Mouse (Mus musculus): ENCODE measurements around the gene Gse1. TPM values are rescaled to one million over a fixed set of nuclear protein-coding genes. Genes with fewer than 3 reads are reported as not detected.

Gene Gse1
- polyA plus RNA-seq, 1 experiment from 2014 or later = 10.8 TPM

DNA sequence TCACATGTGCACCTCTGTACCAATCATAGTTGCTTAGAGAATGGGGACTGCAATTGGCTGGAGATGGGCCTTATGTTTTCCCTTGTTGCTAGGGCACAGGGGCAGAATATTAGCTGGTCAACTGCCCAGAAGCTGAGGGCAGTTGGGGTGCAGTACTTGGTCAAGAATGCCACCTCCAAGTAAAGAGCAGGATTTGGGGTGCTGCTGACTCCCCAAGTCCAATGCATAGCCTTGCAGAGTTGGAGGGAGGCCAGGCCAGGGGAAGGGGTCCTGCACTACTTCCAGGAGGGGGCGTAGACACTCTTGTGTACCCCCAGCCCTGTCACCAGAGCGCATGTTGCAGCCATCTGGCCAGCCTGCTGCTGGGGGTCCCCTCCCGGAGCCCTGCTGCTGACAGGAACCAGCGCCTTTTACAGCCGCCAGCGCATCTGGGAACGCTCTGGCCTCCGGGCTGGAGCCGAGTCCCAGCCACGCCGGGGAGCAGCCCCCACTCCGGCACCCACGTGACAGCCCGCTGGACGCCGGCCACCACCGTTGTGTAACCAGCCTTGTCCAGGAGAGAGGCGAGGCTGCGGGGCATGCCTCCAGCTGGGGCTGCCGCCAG is 37.3 kb upstream of the Gse1 start:
- Histone ChIP-seq H3K4me1 (peaks cover 34% of the 10 kb centered on the region), H3K9me3 (no peaks in the 10 kb centered on the region), H3K27ac (peak overlapping the region; percentile 85), H3K36me3 (no peaks in the 10 kb centered on the region), H3K4me2 (peak overlapping the region; percentile 43), H3K9ac (no peak overlapping the region), H3K27me3 (replicated peaks) (no peaks in the 10 kb centered on the region), H3K4me3 (replicated peaks) (no peak overlapping the region)
- 24% methylated on average over 20 of the region's 20 CpGs for WGBS
- peak; percentile 78 for ATAC-seq (ENCODE audit: insufficient read depth, low FRiP score, low read depth)

DNA sequence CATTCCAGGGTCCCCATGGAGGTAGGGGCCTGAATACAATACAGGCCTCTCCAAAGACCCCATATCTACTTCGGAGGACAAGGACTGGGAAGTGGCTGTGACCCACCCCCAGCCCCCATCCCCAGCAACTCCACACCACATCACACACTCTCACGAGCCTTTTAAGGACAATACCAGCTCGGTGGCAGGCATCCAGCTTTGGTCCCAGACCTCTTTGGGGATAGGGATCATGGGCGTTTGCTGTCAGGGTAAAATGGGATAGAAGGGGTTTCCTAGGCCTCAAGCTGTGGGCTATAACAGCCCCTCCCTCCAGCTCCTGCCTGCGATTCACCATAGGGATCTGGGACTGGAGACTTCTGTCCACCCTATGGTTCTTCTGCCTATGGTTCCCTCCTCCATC is 36.6 kb upstream of the Gse1 start:
- no peak overlapping the region for H3K4me3 ChIP-seq (replicated peaks)
- ATAC-seq (ENCODE audit: insufficient read depth, low FRiP score, low read depth) = 0 out of 2 replicates have a peak, but pooled peaks have one; percentile 19
- H3K4me2 ChIP-seq = no peak overlapping the region
- H3K27me3 ChIP-seq (replicated peaks) = no peaks in the 10 kb centered on the region
- H3K27ac ChIP-seq = peak overlapping the region; percentile 85
- H3K9ac ChIP-seq = no peak overlapping the region
- 62% methylated on average over 5 of the region's 5 CpGs for WGBS
- peaks cover 27% of the 10 kb centered on the region for H3K4me1 ChIP-seq
- no peaks in the 10 kb centered on the region for H3K9me3 ChIP-seq
- H3K36me3 ChIP-seq = no peaks in the 10 kb centered on the region

DNA sequence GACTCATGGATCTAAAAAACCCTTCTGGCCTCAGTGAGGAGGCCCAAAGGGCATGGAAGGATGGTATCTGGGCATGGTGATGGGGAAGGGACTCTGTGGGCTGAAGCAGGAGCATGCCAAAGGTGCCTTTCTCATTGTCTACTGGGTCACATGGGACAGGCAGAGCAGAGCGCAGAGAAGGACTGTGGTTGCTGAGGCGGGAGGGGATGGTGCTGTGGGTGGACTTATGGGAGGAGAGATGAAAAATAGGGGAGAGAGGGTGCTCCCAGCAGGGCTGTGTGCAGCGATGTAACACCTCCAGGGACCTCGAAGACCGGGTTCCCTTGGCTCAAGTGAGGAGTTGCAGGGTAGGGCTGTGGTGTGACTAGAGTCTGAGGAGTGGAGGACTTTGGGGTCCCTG is 36.1 kb upstream of the Gse1 start:
- no peak for ATAC-seq (ENCODE audit: insufficient read depth, low FRiP score, low read depth)
- Histone ChIP-seq H3K36me3 (no peaks in the 10 kb centered on the region), H3K9me3 (no peaks in the 10 kb centered on the region), H3K27ac (peak overlapping the region; percentile 85), H3K4me1 (peaks cover 22% of the 10 kb centered on the region), H3K27me3 (replicated peaks) (no peaks in the 10 kb centered on the region), H3K9ac (no peak overlapping the region), H3K4me3 (replicated peaks) (no peak overlapping the region), H3K4me2 (no peak overlapping the region)
- WGBS = 93% methylated on average over 5 of the region's 5 CpGs

DNA sequence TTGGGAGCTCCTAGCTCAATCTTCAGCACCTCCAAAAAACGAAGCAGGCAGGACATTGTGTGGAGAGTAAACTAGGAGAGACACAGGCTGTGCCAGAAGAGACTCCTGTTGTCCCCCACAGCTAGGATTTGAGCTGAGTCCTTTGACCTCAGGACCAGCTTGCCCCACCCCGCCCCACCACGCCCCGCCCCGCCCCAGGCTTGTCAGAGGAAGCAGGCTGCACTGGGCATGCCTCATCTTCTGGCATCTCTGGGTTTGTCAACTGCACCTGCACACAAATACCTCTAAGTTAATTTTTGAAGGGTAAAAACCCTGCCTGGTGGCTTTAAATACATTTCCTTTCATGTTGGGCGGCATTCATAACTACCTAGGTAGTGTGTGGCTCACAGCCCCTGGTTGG is 26.9 kb upstream of the Gse1 start:
- Histone ChIP-seq H3K9ac (no peak overlapping the region), H3K4me2 (no peak overlapping the region), H3K9me3 (no peaks in the 10 kb centered on the region), H3K36me3 (no peaks in the 10 kb centered on the region), H3K4me1 (peaks cover 18% of the 10 kb centered on the region; the same call in 1 of the 2 replicates), H3K27ac (no peak overlapping the region), H3K27me3 (replicated peaks) (no peaks in the 10 kb centered on the region), H3K4me3 (replicated peaks) (no peak overlapping the region)
- no peak for ATAC-seq (ENCODE audit: insufficient read depth, low FRiP score, low read depth)
- WGBS = 77% methylated on average over 6 of the region's 6 CpGs

DNA sequence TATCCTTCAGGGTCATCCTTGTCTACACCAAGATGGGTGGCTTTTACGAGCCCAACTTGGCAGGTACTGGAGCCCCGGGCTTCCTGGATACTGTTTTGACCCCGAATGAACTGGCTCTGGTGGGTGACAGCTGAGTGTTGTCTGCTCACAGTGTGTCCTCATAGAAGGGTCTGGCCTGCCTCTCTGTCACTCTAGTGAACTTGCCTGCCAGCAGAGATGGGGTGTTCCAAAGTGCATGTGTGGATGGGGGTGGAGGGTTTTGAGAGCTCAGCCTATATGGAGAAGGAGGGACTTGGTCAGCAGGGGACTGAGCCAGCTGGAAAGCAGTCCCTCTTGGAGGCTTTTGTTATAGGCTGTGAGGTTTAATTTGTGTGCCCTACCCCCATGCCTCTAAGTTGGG is 25.7 kb upstream of the Gse1 start:
- Histone ChIP-seq H3K4me1 (peaks cover 18% of the 10 kb centered on the region; the same call in 1 of the 2 replicates), H3K9me3 (no peaks in the 10 kb centered on the region), H3K27ac (no peak overlapping the region), H3K9ac (no peak overlapping the region), H3K4me2 (no peak overlapping the region), H3K4me3 (replicated peaks) (no peak overlapping the region), H3K27me3 (replicated peaks) (no peaks in the 10 kb centered on the region), H3K36me3 (no peaks in the 10 kb centered on the region)
- ATAC-seq (ENCODE audit: insufficient read depth, low FRiP score, low read depth) = no peak
- WGBS = 28% methylated on average over 3 of the region's 3 CpGs

DNA sequence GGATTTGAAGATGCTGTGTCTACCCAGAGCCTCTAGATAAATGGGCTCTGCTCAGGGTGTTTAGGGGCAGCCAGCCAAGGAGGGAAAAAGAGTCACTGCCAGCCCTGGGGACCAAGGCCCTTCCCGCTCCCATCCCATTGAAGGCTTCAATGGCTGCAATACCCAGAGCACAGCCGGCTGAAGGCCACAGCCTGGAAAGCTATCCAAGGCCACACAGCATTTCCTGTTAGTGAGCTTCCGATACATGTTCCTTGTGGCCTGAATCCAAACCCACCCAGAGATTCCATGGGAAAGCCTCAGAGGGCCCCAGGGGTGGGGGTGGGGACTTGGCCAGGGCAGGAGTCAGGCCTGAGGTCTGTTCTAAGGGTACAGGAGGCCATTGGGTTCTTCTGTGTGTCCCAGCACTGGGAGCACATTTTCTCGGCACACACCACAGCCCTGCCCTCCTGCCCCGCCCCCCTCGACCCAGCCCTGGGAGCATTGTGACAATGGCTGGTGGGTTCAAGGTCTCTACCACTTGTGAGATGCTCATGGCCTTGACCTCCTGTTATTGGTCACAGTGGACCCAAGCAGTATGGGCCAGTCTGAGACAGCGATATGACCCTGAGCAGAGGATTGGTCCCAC is 23.4 kb upstream of the Gse1 start:
- Histone ChIP-seq H3K36me3 (no peaks in the 10 kb centered on the region), H3K27ac (peak overlapping the region; percentile 63), H3K27me3 (replicated peaks) (no peaks in the 10 kb centered on the region), H3K4me2 (no peak overlapping the region), H3K4me3 (replicated peaks) (no peak overlapping the region), H3K9me3 (no peaks in the 10 kb centered on the region), H3K9ac (no peak overlapping the region), H3K4me1 (peaks cover 19% of the 10 kb centered on the region; the same call in 1 of the 2 replicates)
- 53% methylated on average over 7 of the region's 7 CpGs for WGBS
- ATAC-seq (ENCODE audit: insufficient read depth, low FRiP score, low read depth) = no peak; the same call in 1 of the 2 replicates

DNA sequence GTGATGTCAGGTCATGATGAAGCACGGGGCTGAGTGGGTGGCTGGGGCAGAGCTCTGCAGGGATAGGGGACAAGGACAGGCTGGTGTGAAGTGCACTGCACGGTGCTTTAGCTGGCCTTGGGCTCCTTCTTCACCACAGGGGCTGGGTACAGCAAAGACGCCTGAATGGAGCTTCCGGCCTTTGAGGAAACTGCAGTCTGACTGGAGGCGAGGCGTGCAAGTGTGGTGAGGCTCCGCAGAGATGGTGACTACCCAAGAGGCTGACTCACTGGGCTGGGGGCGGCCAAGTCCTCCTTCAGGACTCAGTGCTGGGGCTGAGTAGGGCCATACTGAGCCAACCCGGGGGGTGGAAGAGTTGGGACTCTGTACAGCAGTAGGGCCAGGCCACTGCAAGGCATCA is 22.3 kb upstream of the Gse1 start:
- Histone ChIP-seq H3K4me2 (no peak overlapping the region), H3K27me3 (replicated peaks) (no peaks in the 10 kb centered on the region), H3K4me1 (peaks cover 30% of the 10 kb centered on the region), H3K27ac (0 out of 2 replicates have a peak overlapping the region, but pooled peaks have one; percentile 9), H3K9me3 (no peaks in the 10 kb centered on the region), H3K9ac (no peak overlapping the region), H3K36me3 (no peaks in the 10 kb centered on the region), H3K4me3 (replicated peaks) (no peak overlapping the region)
- ATAC-seq (ENCODE audit: insufficient read depth, low FRiP score, low read depth) = peak; percentile 24; the same call in 1 of the 2 replicates
- WGBS = 87% methylated on average over 9 of the region's 9 CpGs

DNA sequence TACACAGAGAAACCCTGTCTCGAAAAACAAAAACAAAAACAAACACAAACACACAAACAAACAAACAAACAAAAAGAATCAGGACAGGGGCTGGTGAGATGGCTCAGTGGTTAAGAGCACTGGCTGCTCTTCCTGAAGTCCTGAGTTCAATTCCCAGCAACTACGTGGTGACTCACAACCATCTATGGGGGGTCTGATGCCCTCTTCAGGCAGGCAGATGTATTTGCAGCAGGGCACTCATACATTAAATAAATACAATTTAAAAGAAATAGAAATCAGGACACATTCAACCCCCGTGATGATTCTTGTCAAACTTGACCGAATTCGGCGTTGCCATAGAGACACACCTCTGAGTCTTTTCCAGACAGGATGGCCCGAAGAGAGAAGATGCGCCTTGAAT is 20.9 kb upstream of the Gse1 start:
- no peaks in the 10 kb centered on the region for H3K9me3 ChIP-seq
- H3K9ac ChIP-seq = no peak overlapping the region
- H3K4me3 ChIP-seq (replicated peaks) = no peak overlapping the region
- no peaks in the 10 kb centered on the region for H3K36me3 ChIP-seq
- H3K27me3 ChIP-seq (replicated peaks) = no peaks in the 10 kb centered on the region
- 86% methylated on average over 8 of the region's 8 CpGs for WGBS
- H3K27ac ChIP-seq = no peak overlapping the region
- H3K4me2 ChIP-seq = no peak overlapping the region
- peaks cover 37% of the 10 kb centered on the region for H3K4me1 ChIP-seq
- no peak for ATAC-seq (ENCODE audit: insufficient read depth, low FRiP score, low read depth)

DNA sequence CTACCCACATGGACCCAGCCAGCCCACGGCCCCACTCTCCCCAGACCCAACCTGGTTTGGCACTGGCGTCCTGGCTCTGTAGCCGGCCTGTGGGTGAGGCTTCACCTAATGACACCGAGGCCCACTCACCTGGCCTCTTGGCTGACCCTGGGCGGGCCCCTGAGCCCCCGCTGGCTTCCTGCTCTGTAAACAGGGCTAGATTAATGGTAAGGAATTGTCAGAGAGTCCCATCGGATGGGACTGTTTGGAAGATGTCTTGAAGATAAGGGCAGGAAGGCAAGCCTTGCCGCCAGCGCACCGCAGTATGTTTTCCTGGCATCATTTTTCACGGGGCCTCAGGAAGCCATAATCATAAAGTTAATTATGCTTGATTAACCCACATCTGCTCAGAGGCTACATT is 20.1 kb upstream of the Gse1 start:
- peaks cover 34% of the 10 kb centered on the region for H3K4me1 ChIP-seq
- no peak for ATAC-seq (ENCODE audit: insufficient read depth, low FRiP score, low read depth)
- WGBS = 33% methylated on average over 11 of the region's 11 CpGs
- no peak overlapping the region for H3K4me2 ChIP-seq
- H3K9me3 ChIP-seq = no peaks in the 10 kb centered on the region
- no peaks in the 10 kb centered on the region for H3K27me3 ChIP-seq (replicated peaks)
- no peaks in the 10 kb centered on the region for H3K36me3 ChIP-seq
- H3K9ac ChIP-seq = no peak overlapping the region
- H3K27ac ChIP-seq = no peak overlapping the region
- H3K4me3 ChIP-seq (replicated peaks) = no peak overlapping the region

DNA sequence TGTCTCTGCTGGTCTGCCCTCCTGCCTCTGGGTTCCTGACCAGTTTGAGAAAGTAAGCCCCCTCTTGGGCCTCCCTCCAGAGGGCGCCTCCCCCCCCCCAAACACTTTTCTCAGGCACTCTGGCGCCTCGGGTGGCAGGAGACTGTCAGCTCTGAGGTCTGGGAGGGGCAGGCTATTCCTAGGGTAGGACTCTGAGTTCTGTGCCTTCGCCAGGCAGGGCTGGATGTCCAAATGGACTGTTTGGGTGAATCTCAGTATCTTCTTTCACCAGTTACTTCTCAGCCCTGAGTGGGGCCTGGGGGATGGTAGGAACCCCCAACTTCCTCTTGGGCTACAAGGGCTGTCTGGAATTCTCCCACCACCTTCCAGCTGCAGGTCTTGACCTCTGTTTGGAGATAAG is 16.9 kb upstream of the Gse1 start:
- ATAC-seq (ENCODE audit: insufficient read depth, low FRiP score, low read depth) = 0 out of 2 replicates have a peak, but pooled peaks have one; percentile 2
- Histone ChIP-seq H3K4me3 (replicated peaks) (no peak overlapping the region), H3K4me1 (peaks cover 29% of the 10 kb centered on the region), H3K9ac (no peak overlapping the region), H3K36me3 (no peaks in the 10 kb centered on the region), H3K9me3 (no peaks in the 10 kb centered on the region), H3K27ac (no peak overlapping the region), H3K27me3 (replicated peaks) (no peaks in the 10 kb centered on the region), H3K4me2 (no peak overlapping the region)
- WGBS = 24% methylated on average over 3 of the region's 4 CpGs

DNA sequence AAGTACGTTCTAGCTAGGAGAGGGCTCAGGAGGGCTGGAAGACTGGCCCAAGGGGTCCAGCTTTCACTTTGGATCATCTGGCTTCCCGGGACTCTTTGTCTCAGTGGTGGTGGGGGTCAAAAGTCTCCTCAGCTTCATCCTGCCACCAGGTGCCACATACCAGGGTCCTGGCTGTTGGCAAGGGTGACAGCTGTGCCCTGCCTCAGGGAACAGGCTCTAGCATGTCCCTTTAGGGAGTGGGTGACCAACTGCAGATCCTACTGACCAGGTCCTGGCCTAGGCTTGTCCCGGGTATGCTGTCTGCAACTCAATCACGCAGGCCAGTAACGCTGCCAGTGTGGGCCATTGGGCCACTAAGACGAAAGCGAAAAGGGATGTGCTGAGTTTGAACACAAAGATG is 15.7 kb upstream of the Gse1 start:
- WGBS = 85% methylated on average over 7 of the region's 7 CpGs
- Histone ChIP-seq H3K27me3 (replicated peaks) (no peaks in the 10 kb centered on the region), H3K4me3 (replicated peaks) (no peak overlapping the region), H3K36me3 (no peaks in the 10 kb centered on the region), H3K27ac (no peak overlapping the region), H3K4me1 (peaks cover 41% of the 10 kb centered on the region), H3K9me3 (no peaks in the 10 kb centered on the region), H3K4me2 (no peak overlapping the region), H3K9ac (no peak overlapping the region)
- ATAC-seq (ENCODE audit: insufficient read depth, low FRiP score, low read depth) = no peak

DNA sequence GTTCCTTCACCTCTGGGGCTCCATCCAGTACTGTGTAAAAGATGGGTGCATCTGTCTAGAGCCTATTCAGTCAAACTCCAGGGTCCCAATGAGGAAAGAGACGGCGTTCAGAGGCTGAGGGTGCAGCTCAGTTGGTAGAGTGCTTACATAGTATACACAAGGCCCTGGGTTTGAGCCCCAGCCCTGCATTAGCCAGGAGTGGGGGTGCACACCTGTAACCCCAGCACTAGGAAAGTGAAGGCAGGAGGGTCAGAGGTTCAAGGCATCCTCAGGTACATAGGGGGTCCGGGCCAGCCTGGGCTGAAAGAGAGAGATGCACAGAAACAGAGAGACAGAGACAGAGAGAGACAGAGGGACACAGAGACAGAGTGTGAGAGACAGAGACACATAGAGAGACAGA is 15.0 kb upstream of the Gse1 start:
- H3K4me2 ChIP-seq = no peak overlapping the region
- no peak overlapping the region for H3K4me3 ChIP-seq (replicated peaks)
- no peaks in the 10 kb centered on the region for H3K36me3 ChIP-seq
- no peaks in the 10 kb centered on the region for H3K9me3 ChIP-seq
- no peak for ATAC-seq (ENCODE audit: insufficient read depth, low FRiP score, low read depth)
- no peaks in the 10 kb centered on the region for H3K27me3 ChIP-seq (replicated peaks)
- H3K27ac ChIP-seq = no peak overlapping the region
- peaks cover 44% of the 10 kb centered on the region for H3K4me1 ChIP-seq
- 93% methylated on average over 3 of the region's 3 CpGs for WGBS
- no peak overlapping the region for H3K9ac ChIP-seq

Data from stomach, embryonic 15.5 days (tissue).